Mouse (Mus musculus) cerebellum, postnatal 10 days (tissue): Measurements from ENCODE around the gene Atp2b4.
A peak's percentile ranks its signal among the peaks of the same experiment; 100 is the strongest.

Experiments
- DNase-seq, 2 experiments: peaks; one replicate each; pipeline ENCODE4 v3.0.0; 2021; ENCODE audit warnings: mixed read lengths in 2 of 2

Atp2b4 gene

GRCm38 (mm10) chr1:133797979-133798820 lies 2.6 kb downstream of the Atp2b4 start:
- DNase-seq = no peak

GRCm38 (mm10) chr1:133797327-133797978 lies 3.4 kb downstream of the Atp2b4 start:
- DNase-seq = no peak

GRCm38 (mm10) chr1:133793646-133794045 lies 7.2 kb downstream of the Atp2b4 start:
- no peak for DNase-seq

GRCm38 (mm10) chr1:133790011-133790410 lies 10.8 kb downstream of the Atp2b4 start:
- no peak for DNase-seq

- DNase-seq = peak; percentile 66 to 77
Observed at GRCm38 (mm10) chr1:133788864-133789263, 12.0 kb downstream of the Atp2b4 start.

GRCm38 (mm10) chr1:133787500-133788210 lies 13.2 kb downstream of the Atp2b4 start:
- no peak for DNase-seq

- no peak for DNase-seq
Observed at GRCm38 (mm10) chr1:133784621-133785020, 16.2 kb downstream of the Atp2b4 start.

- no peak for DNase-seq
Observed at GRCm38 (mm10) chr1:133781531-133781930, 19.3 kb downstream of the Atp2b4 start.

GRCm38 (mm10) chr1:133779043-133779442 lies 21.8 kb downstream of the Atp2b4 start:
- peak; percentile 31 to 41 for DNase-seq

GRCm38 (mm10) chr1:133777651-133778231 lies 23.1 kb downstream of the Atp2b4 start:
- no peak for DNase-seq

- DNase-seq = no peak
Observed at GRCm38 (mm10) chr1:133772553-133772952, 28.3 kb downstream of the Atp2b4 start.

- no peak for DNase-seq
Observed at GRCm38 (mm10) chr1:133771831-133772399, 28.9 kb downstream of the Atp2b4 start.

GRCm38 (mm10) chr1:133767994-133768393 lies 32.8 kb downstream of the Atp2b4 start:
- peak; percentile 64 to 74 for DNase-seq

GRCm38 (mm10) chr1:133766901-133767529 lies 33.8 kb downstream of the Atp2b4 start:
- no peak for DNase-seq

- no peak for DNase-seq
Observed at GRCm38 (mm10) chr1:133765376-133765775, 35.5 kb downstream of the Atp2b4 start.

GRCm38 (mm10) chr1:133762946-133763422 lies 37.9 kb downstream of the Atp2b4 start:
- no peak for DNase-seq

GRCm38 (mm10) chr1:133761278-133761677 lies 39.6 kb downstream of the Atp2b4 start:
- no peak for DNase-seq

GRCm38 (mm10) chr1:133754317-133754868 lies 46.4 kb downstream of the Atp2b4 start:
- no peak for DNase-seq

- no peak for DNase-seq
Observed at GRCm38 (mm10) chr1:133753325-133753724, 47.5 kb downstream of the Atp2b4 start.

GRCm38 (mm10) chr1:133751621-133752020 lies 49.2 kb downstream of the Atp2b4 start:
- DNase-seq = peak; percentile 13 to 27

- no peak for DNase-seq
Observed at GRCm38 (mm10) chr1:133749954-133750353, 50.9 kb downstream of the Atp2b4 start.

- peak; percentile 28 to 36 for DNase-seq
Observed at GRCm38 (mm10) chr1:133745078-133745495, 55.8 kb downstream of the Atp2b4 start.
